Mouse (Mus musculus) midbrain, embryonic 16.5 days (tissue): Measurements from ENCODE around the gene Clec2h. TPM values are rescaled to one million over a fixed set of nuclear protein-coding genes. Genes with fewer than 3 reads are reported as not detected.

Source experiments
- ATAC-seq: fragments of 200-750 bp; cut with Nextera tagmentation; 2 replicates; pipeline ENCODE4 v1.8.0; 2017; ENCODE audit warnings: moderate TSS enrichment
- H3K27ac ChIP-seq: fragments of 300-500 bp; sonication (generic); 2 replicates; pipeline ENCODE4 v1.5.1; 2014; ENCODE audit warnings: mild to moderate bottlenecking, low read length, mixed read lengths
- H3K27me3 ChIP-seq: fragments of 300-500 bp; sonication (generic); 2 replicates; pipeline ENCODE4 v1.6.1; 2014; ENCODE audit warnings: low read depth, low read length, mixed read lengths; ENCODE audit not compliant: control insufficient read depth, insufficient read depth
- H3K36me3 ChIP-seq: fragments of 300-500 bp; sonication (generic); 2 replicates; pipeline ENCODE4 v1.6.1; 2014; ENCODE audit warnings: mild to moderate bottlenecking, low read length, moderate library complexity, mixed read lengths; ENCODE audit not compliant: control insufficient read depth, insufficient read depth
- H3K4me1 ChIP-seq: fragments of 300-500 bp; sonication (generic); 2 replicates; pipeline ENCODE4 v1.6.1; 2014; ENCODE audit warnings: mild to moderate bottlenecking, low read length, mixed read lengths; ENCODE audit not compliant: control insufficient read depth, insufficient read depth
- H3K4me2 ChIP-seq: fragments of 300-500 bp; sonication (generic); 2 replicates; pipeline ENCODE4 v1.6.1; 2014; ENCODE audit warnings: mild to moderate bottlenecking, low read length, mixed read lengths
- H3K4me3 ChIP-seq: fragments of 300-500 bp; sonication (generic); 2 replicates; pipeline ENCODE4 v1.5.1; 2014; ENCODE audit warnings: low read depth, mild to moderate bottlenecking, low read length, moderate library complexity, mixed read lengths
- H3K9ac ChIP-seq: fragments of 300-500 bp; sonication (generic); 2 replicates; pipeline ENCODE4 v1.6.1; 2014; ENCODE audit warnings: low read depth, low read length, mixed read lengths
- H3K9me3 ChIP-seq: fragments of 300-500 bp; sonication (generic); replicated peaks from 2 replicates; pipeline ENCODE4 v1.6.1; 2014; ENCODE audit warnings: mild to moderate bottlenecking, low read length, mixed read lengths; ENCODE audit not compliant: control insufficient read depth, poor library complexity, severe bottlenecking
- WGBS: fragments of 180-500 bp; shearing (Covaris S2); extraction: QIAGEN DNeasy Blood & Tissue Kit; methylation state at CpG from one replicate; pipeline ENCODE4 v1.1.7; 2014; 5-methylcytosine and 5-hydroxymethylcytosine counted together
- polyA plus RNA-seq: library from polyadenylated mRNA; unstranded; fragments of >200 nt; fragmentation: Nextera tagmentation; extraction: Ambion mirVana; gene quantifications from 2 replicates; pipeline ENCODE4 v1.2.1, GENCODE M21; 2015

Gene Clec2h
- polyA plus RNA-seq, 1 experiment from 2014 or later = not detected

GRCm38 (mm10) chr6:128669936-128670335 lies 7.8 kb downstream of the Clec2h start:
- Histone ChIP-seq H3K27me3 (no peaks in the 10 kb centered on the region), H3K36me3 (no peaks in the 10 kb centered on the region), H3K27ac (no peak overlapping the region), H3K9ac (no peak overlapping the region), H3K9me3 (no peaks in the 10 kb centered on the region), H3K4me2 (no peak overlapping the region), H3K4me3 (no peak overlapping the region), H3K4me1 (no peaks in the 10 kb centered on the region)
- WGBS = 64% methylated on average over 4 of the region's 4 CpGs
- ATAC-seq = no peak

GRCm38 (mm10) chr6:128679574-128679973 lies 17.4 kb downstream of the Clec2h start:
- H3K27me3 ChIP-seq = no peaks in the 10 kb centered on the region
- no peak overlapping the region for H3K4me3 ChIP-seq
- no peak overlapping the region for H3K4me2 ChIP-seq
- no peak for ATAC-seq
- no peak overlapping the region for H3K27ac ChIP-seq
- no peaks in the 10 kb centered on the region for H3K9me3 ChIP-seq
- H3K4me1 ChIP-seq = no peaks in the 10 kb centered on the region
- no peaks in the 10 kb centered on the region for H3K36me3 ChIP-seq
- no peak overlapping the region for H3K9ac ChIP-seq

GRCm38 (mm10) chr6:128701691-128702090 lies 39.5 kb downstream of the Clec2h start:
- Histone ChIP-seq H3K4me2 (no peak overlapping the region), H3K4me3 (no peak overlapping the region), H3K27ac (no peak overlapping the region), H3K9ac (no peak overlapping the region), H3K36me3 (no peaks in the 10 kb centered on the region), H3K9me3 (no peaks in the 10 kb centered on the region), H3K4me1 (no peaks in the 10 kb centered on the region), H3K27me3 (no peaks in the 10 kb centered on the region)
- 77% methylated on average over 3 of the region's 3 CpGs for WGBS
- ATAC-seq = no peak

- Histone ChIP-seq H3K4me1 (no peaks in the 10 kb centered on the region), H3K4me3 (no peak within 1 kb of the TSS), H3K36me3 (no peaks in the 10 kb centered on the region), H3K9ac (no peak within 1 kb of the TSS), H3K9me3 (no peaks in the 10 kb centered on the region), H3K27me3 (no peaks in the 10 kb centered on the region), H3K27ac (no peak within 1 kb of the TSS), H3K4me2 (no peak within 1 kb of the TSS)
- no peak for ATAC-seq
- WGBS = 90% methylated on average over 4 of the region's 4 CpGs
Observed at GRCm38 (mm10) chr6:128722959-128723358, 60.8 kb downstream of the Clec2h start, which contains the start of gene Klrb1. Gene Klrb1, minus strand, starts transcription at chr6:128723059.

Other genes starting within 250 kb of the Clec2h start
- gene Itfg2, start 237.5 kb upstream of the Clec2h start, polyA plus RNA-seq = 46.4 and 48.8 TPM in 2 replicates
- gene Fkbp4, start 223.7 kb upstream of the Clec2h start, polyA plus RNA-seq = 357 and 394 TPM in 2 replicates
- not detected in 2 replicates for gene Pzp, start 135.7 kb upstream of the Clec2h start, polyA plus RNA-seq
- 1.4 and 3.5 TPM in 2 replicates for gene A2ml1, start 80.8 kb upstream of the Clec2h start, polyA plus RNA-seq
- not detected in 2 replicates for gene Klrb1a, start 38.9 kb upstream of the Clec2h start, polyA plus RNA-seq
- 0.90 and 1.3 TPM in 2 replicates for gene Klrb1, start 60.7 kb downstream of the Clec2h start, polyA plus RNA-seq
- not detected in 2 replicates for gene Klrb1c, start 126.8 kb downstream of the Clec2h start, polyA plus RNA-seq
- not detected in 2 replicates for gene Gm44511, start 163.9 kb downstream of the Clec2h start, polyA plus RNA-seq
- not detected in 2 replicates for gene Klrb1b, start 163.9 kb downstream of the Clec2h start, polyA plus RNA-seq
- gene Clec2i, start 225.2 kb downstream of the Clec2h start, polyA plus RNA-seq = not detected in 2 replicates
- gene BC035044, start 228.7 kb downstream of the Clec2h start, polyA plus RNA-seq = 0.23 TPM in 1 of 2 replicates, not detected in the other